Mouse (Mus musculus): Measurements from ENCODE around the gene Ifna16.

DNA sequence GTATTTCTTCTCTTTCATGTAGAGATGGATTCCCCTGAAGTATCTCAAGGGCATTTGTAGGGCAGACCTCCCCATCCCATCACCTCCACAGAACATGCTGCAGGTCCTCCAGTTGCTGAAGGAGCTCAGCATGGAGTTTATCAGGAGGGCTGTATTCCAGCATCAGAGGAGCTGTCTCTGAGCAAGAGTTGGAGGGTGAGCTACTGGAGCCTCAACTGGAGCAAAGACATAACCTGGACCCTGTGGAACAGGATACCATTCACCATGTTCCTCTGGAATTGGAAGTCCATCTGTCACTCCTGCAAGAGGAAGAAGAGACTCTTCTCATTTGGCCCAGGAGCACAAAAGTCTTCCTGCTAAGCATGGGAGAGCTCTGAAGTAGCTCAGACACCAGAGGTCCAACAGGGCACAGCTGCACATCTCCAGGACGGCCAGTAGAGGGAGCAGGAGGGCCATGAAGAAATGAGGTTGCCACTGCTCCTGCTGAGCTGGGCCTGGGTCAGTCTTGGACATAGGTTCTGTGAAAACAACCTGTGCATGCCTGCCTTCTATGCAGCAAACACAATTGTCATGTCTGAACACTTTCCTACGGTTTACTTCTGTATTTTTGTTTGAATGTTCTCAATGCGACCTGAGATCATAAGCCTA lies 19.6 kb upstream of the Ifna16 start:
- TF ChIP-seq EP300 (optimal IDR thresholded peaks at IDR 0.05) (no peak), CTCF (IDR thresholded peaks at IDR 0.05; ENCODE audit: low read depth) (peak; percentile 99)
